Mouse (Mus musculus) forebrain, embryonic 16.5 days (tissue): ENCODE results near the gene Mmp14. TPM values are rescaled to one million over a fixed set of nuclear protein-coding genes. Genes with fewer than 3 reads are reported as not detected.

Experiments
- ATAC-seq: fragments of 200-750 bp; cut with Nextera tagmentation; 2 replicates; pipeline ENCODE4 v1.8.0; 2017; ENCODE audit warnings: mild to moderate bottlenecking, moderate library complexity
- H3K27ac ChIP-seq: fragments of 300-500 bp; sonication (generic); 2 replicates; pipeline ENCODE4 v1.5.1; 2014; ENCODE audit warnings: low read length, control low read depth
- H3K27me3 ChIP-seq: fragments of 300-500 bp; sonication (generic); replicated peaks from 2 replicates; pipeline ENCODE4 v1.6.1; 2014; ENCODE audit warnings: low read length; ENCODE audit not compliant: control insufficient read depth, insufficient read depth
- H3K36me3 ChIP-seq: fragments of 300-500 bp; sonication (generic); 2 replicates; pipeline ENCODE4 v1.6.1; 2014; ENCODE audit not compliant: control insufficient read depth, insufficient read depth
- H3K4me1 ChIP-seq: fragments of 300-500 bp; sonication (generic); replicated peaks from 2 replicates; pipeline ENCODE4 v1.6.1; 2014; ENCODE audit warnings: low read length; ENCODE audit not compliant: control insufficient read depth, insufficient read depth
- H3K4me2 ChIP-seq: fragments of 300-500 bp; sonication (generic); 2 replicates; pipeline ENCODE4 v1.6.1; 2014; ENCODE audit warnings: mild to moderate bottlenecking, low read length, control low read depth
- H3K4me3 ChIP-seq: fragments of 300-500 bp; sonication (generic); replicated peaks from 2 replicates; pipeline ENCODE4 v1.5.1; 2014; ENCODE audit warnings: mild to moderate bottlenecking, low read length, control low read depth
- H3K9ac ChIP-seq: fragments of 300-500 bp; sonication (generic); replicated peaks from 2 replicates; pipeline ENCODE4 v1.6.1; 2014; ENCODE audit warnings: low read depth, low read length, control low read depth
- H3K9me3 ChIP-seq: fragments of 300-500 bp; sonication (generic); 2 replicates; pipeline ENCODE4 v1.6.1; 2016; ENCODE audit warnings: low read length; ENCODE audit not compliant: control insufficient read depth
- WGBS: fragments of 180-500 bp; shearing (Covaris S2); extraction: QIAGEN DNeasy Blood & Tissue Kit; methylation state at CpG from one replicate; pipeline ENCODE4 v1.1.7; 2014; 5-methylcytosine and 5-hydroxymethylcytosine counted together
- polyA plus RNA-seq: library from polyadenylated mRNA; unstranded; fragments of >200 nt; fragmentation: Nextera tagmentation; extraction: Ambion mirVana; gene quantifications from 2 replicates; pipeline ENCODE4 v1.2.1, GENCODE M21; 2015

The Mmp14 gene
- polyA plus RNA-seq, 1 experiment from 2014 or later, result 49.4 TPM

- peak overlapping the region; percentile 47 for H3K9ac ChIP-seq
- peaks cover 20% of the 10 kb centered on the region for H3K4me1 ChIP-seq
- H3K27me3 ChIP-seq, result 0 out of 2 replicates have a peak, but pooled peaks cover 8% of the 10 kb centered on the region
- H3K4me3 ChIP-seq, result peak overlapping the region; percentile 30
- H3K27ac ChIP-seq, result no peak overlapping the region
- no peak for ATAC-seq
- no peaks in the 10 kb centered on the region for H3K9me3 ChIP-seq
- peak overlapping the region; percentile 45 for H3K4me2 ChIP-seq
- no peaks in the 10 kb centered on the region for H3K36me3 ChIP-seq
- WGBS, result 3% methylated on average over 40 of the region's 40 CpGs
These were observed 48.1 kb downstream of the Mmp14 start for GRCm38 (mm10) chr14:54479451-54479920.

DNA sequence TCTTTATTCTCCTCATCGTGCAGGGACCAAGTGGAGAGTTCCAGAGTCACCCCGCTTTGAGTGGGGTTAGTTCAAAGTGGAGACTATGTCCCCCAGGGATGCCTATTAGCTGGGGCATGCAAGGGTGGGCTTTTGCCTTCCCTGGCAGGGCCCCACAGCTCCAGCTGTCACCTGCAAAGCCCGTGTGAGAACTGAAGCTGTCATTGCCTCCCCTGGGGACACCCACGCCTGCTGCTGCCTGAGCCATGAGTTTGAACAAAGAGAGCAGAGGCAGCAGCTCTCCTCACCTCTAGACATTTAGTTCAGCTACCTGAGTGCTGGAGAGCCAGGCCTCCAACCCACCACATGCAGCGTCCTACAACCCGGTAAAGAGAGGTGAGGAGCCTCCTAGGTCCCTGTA, 49.3 kb downstream of the Mmp14 start:
- Histone ChIP-seq H3K4me1 (peaks cover 16% of the 10 kb centered on the region), H3K9me3 (no peaks in the 10 kb centered on the region), H3K27me3 (0 out of 2 replicates have a peak, but pooled peaks cover 8% of the 10 kb centered on the region), H3K4me2 (no peak overlapping the region), H3K9ac (no peak overlapping the region), H3K36me3 (no peaks in the 10 kb centered on the region), H3K4me3 (no peak overlapping the region), H3K27ac (no peak overlapping the region)
- no peak for ATAC-seq
- WGBS, result 64% methylated on average over 6 of the region's 6 CpGs

- Histone ChIP-seq H3K9me3 (no peaks in the 10 kb centered on the region), H3K4me2 (no peak overlapping the region), H3K4me3 (no peak overlapping the region), H3K27me3 (0 out of 2 replicates have a peak, but pooled peaks cover 8% of the 10 kb centered on the region), H3K9ac (no peak overlapping the region), H3K36me3 (no peaks in the 10 kb centered on the region), H3K4me1 (peaks cover 11% of the 10 kb centered on the region), H3K27ac (no peak overlapping the region)
- no peak for ATAC-seq
- WGBS, result 85% methylated on average over 8 of the region's 8 CpGs
These were observed 50.0 kb downstream of the Mmp14 start for GRCm38 (mm10) chr14:54481402-54481801.

GRCm38 (mm10) chr14:54482498-54482897, 51.1 kb downstream of the Mmp14 start:
- Histone ChIP-seq H3K9ac (no peak overlapping the region), H3K27me3 (0 out of 2 replicates have a peak, but pooled peaks cover 8% of the 10 kb centered on the region), H3K4me1 (peaks cover 5% of the 10 kb centered on the region), H3K9me3 (no peaks in the 10 kb centered on the region), H3K36me3 (no peaks in the 10 kb centered on the region), H3K4me3 (no peak overlapping the region), H3K4me2 (no peak overlapping the region), H3K27ac (no peak overlapping the region)
- ATAC-seq, result no peak
- WGBS, result 41% methylated on average over 9 of the region's 9 CpGs

GRCm38 (mm10) chr14:54485899-54486298, 54.5 kb downstream of the Mmp14 start:
- 91% methylated on average over 7 of the region's 7 CpGs for WGBS
- H3K4me2 ChIP-seq, result no peak overlapping the region
- no peak for ATAC-seq
- H3K4me3 ChIP-seq, result no peak overlapping the region
- no peaks in the 10 kb centered on the region for H3K9me3 ChIP-seq
- no peaks in the 10 kb centered on the region for H3K4me1 ChIP-seq
- H3K27ac ChIP-seq, result no peak overlapping the region
- no peak overlapping the region for H3K9ac ChIP-seq
- no peaks in the 10 kb centered on the region for H3K36me3 ChIP-seq
- H3K27me3 ChIP-seq, result no peaks in the 10 kb centered on the region

- 70% methylated on average over 2 of the region's 2 CpGs for WGBS
- H3K36me3 ChIP-seq, result no peaks in the 10 kb centered on the region
- H3K4me1 ChIP-seq, result no peaks in the 10 kb centered on the region
- no peak overlapping the region for H3K9ac ChIP-seq
- no peaks in the 10 kb centered on the region for H3K9me3 ChIP-seq
- no peaks in the 10 kb centered on the region for H3K27me3 ChIP-seq
- H3K4me3 ChIP-seq, result no peak overlapping the region
- 0 out of 2 replicates have a peak, but pooled peaks have one; percentile 38 for ATAC-seq
- H3K4me2 ChIP-seq, result no peak overlapping the region
- no peak overlapping the region for H3K27ac ChIP-seq
These were observed 56.3 kb downstream of the Mmp14 start for GRCm38 (mm10) chr14:54487732-54488131.

DNA sequence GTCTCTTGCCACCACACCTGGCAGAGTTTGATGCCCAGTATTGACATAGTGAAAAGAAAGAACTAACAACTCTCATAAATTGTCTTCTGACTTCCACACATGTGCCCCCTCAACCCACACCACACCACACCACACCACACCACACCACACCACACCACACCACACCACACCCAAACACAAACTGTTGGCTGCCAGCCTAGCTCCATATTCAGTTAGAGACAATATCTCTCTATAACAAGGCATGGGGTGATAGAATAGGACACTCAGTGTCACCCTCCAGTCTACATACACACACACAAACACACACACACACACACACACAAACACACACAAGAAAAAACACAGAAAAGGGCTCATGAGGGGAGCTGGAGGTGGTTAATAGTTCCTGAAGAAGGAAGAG, 56.9 kb downstream of the Mmp14 start:
- ATAC-seq, result no peak
- Histone ChIP-seq H3K36me3 (no peaks in the 10 kb centered on the region), H3K4me1 (no peaks in the 10 kb centered on the region), H3K27ac (no peak overlapping the region), H3K9me3 (no peaks in the 10 kb centered on the region), H3K27me3 (no peaks in the 10 kb centered on the region), H3K9ac (no peak overlapping the region), H3K4me3 (no peak overlapping the region), H3K4me2 (no peak overlapping the region)

- 66% methylated on average over 18 of the region's 18 CpGs for WGBS
- Histone ChIP-seq H3K4me2 (no peak overlapping the region), H3K27me3 (no peaks in the 10 kb centered on the region), H3K9ac (no peak overlapping the region), H3K9me3 (no peaks in the 10 kb centered on the region), H3K4me1 (no peaks in the 10 kb centered on the region), H3K27ac (no peak overlapping the region), H3K36me3 (no peaks in the 10 kb centered on the region), H3K4me3 (no peak overlapping the region)
- peak; percentile 75 for ATAC-seq
These were observed 61.1 kb downstream of the Mmp14 start for GRCm38 (mm10) chr14:54492345-54493131.

DNA sequence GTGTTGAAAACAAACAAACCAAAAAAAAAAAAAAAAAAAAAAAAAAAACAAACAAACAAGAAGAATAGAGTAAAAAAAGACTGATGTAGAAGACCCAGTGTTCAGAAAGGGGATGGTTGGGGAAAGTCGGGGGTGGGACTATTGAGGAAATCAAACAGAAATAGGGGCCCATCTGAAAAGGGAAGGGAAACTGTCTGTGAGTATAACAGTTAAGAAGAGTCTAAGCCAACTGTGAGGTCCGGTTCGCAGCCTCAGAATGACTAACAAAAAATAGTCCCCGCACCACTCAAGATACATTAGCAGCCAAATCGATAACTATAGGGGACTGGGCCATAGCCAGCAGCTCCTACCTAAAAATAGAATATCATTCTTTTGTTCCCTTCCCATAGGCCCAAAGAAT, 61.8 kb downstream of the Mmp14 start:
- H3K4me2 ChIP-seq, result no peak overlapping the region
- H3K4me1 ChIP-seq, result no peaks in the 10 kb centered on the region
- H3K9me3 ChIP-seq, result no peaks in the 10 kb centered on the region
- no peaks in the 10 kb centered on the region for H3K36me3 ChIP-seq
- H3K9ac ChIP-seq, result no peak overlapping the region
- WGBS, result 88% methylated on average over 5 of the region's 5 CpGs
- no peaks in the 10 kb centered on the region for H3K27me3 ChIP-seq
- no peak for ATAC-seq
- H3K27ac ChIP-seq, result no peak overlapping the region
- H3K4me3 ChIP-seq, result no peak overlapping the region
